Mouse (Mus musculus) myocyte (in vitro differentiated cells): ENCODE data around the gene Mill2. TPM values are rescaled to one million over a fixed set of nuclear protein-coding genes. Genes with fewer than 3 reads are reported as not detected.
A peak's percentile ranks its signal among the peaks of the same experiment; 100 is the strongest.
"Not testable (repeated sequence)": the region's sequence is repeated elsewhere in the genome, so short reads cannot be mapped to it uniquely, and the experiment has no call there.

ENCODE experiments used
- H3K27me3 ChIP-seq: one replicate; pipeline ENCODE4 v1.6.1; 2011; ENCODE audit not compliant: control insufficient read depth, insufficient read depth, insufficient read length
- H3K36me3 ChIP-seq: one replicate; pipeline ENCODE4 v1.6.1; 2011; ENCODE audit not compliant: control insufficient read depth, insufficient read depth
- H3K4me2 ChIP-seq: one replicate; pipeline ENCODE4 v1.6.1; 2011; ENCODE audit warnings: low read depth, control low read depth
- H3K4me3 ChIP-seq: one replicate; pipeline ENCODE4 v1.5.1; 2011; ENCODE audit warnings: mild to moderate bottlenecking, control low read depth, moderate library complexity
- H3K79me2 ChIP-seq: one replicate; pipeline ENCODE4 v1.6.1; 2011; ENCODE audit not compliant: control insufficient read depth, insufficient read depth
- H3ac ChIP-seq: one replicate; pipeline ENCODE4 v1.6.1; 2011; ENCODE audit not compliant: control insufficient read depth, insufficient read length
- CEBPB ChIP-seq: IDR thresholded peaks from 2 replicates; pipeline ENCODE4 v1.6.1; 2011; ENCODE audit warnings: mild to moderate bottlenecking, moderate library complexity; ENCODE audit not compliant: poor library complexity, insufficient read depth, severe bottlenecking
- E2F4 ChIP-seq: IDR thresholded peaks from one replicate; pipeline ENCODE4 v1.6.1; 2011; ENCODE audit warnings: mild to moderate bottlenecking, control low read depth, moderate library complexity; ENCODE audit not compliant: insufficient read depth
- MAX ChIP-seq: IDR thresholded peaks from one replicate; pipeline ENCODE4 v1.6.1; 2011; ENCODE audit warnings: low read depth, mild to moderate bottlenecking, control low read depth
- MYOD1 ChIP-seq, 3 experiments: IDR thresholded peaks; one replicate each; pipeline ENCODE4 v1.6.1; 2011; ENCODE audit warnings: control low read depth in 2 of 3, low read depth in 2 of 3, mild to moderate bottlenecking in 2 of 3, moderate library complexity in 1 of 3; ENCODE audit not compliant: insufficient read length in 2 of 3, control insufficient read depth in 1 of 3
- MYOG ChIP-seq, 3 experiments: IDR thresholded peaks; one replicate each; pipeline ENCODE4 v1.6.1; 2011; ENCODE audit warnings: control low read depth in 2 of 3, low read depth in 2 of 3, mild to moderate bottlenecking in 2 of 3; ENCODE audit not compliant: insufficient read length in 2 of 3, control insufficient read depth in 1 of 3, insufficient read depth in 1 of 3
- POLR2A ChIP-seq: IDR thresholded peaks from one replicate; pipeline ENCODE4 v1.6.1; 2011; ENCODE audit warnings: low read depth, mild to moderate bottlenecking, control low read depth, moderate library complexity; ENCODE audit not compliant: insufficient read length
- POLR2AphosphoS2 ChIP-seq: IDR thresholded peaks from one replicate; pipeline ENCODE4 v1.6.1; 2011; ENCODE audit warnings: low read depth, control low read depth; ENCODE audit not compliant: insufficient read length
- REST ChIP-seq: IDR thresholded peaks from one replicate; pipeline ENCODE4 v1.6.1; 2011; ENCODE audit warnings: mild to moderate bottlenecking, control low read depth, moderate library complexity; ENCODE audit not compliant: insufficient read depth, insufficient read length
- SRF ChIP-seq: IDR thresholded peaks from one replicate; pipeline ENCODE4 v1.6.1; 2011; ENCODE audit warnings: low read depth; ENCODE audit not compliant: control insufficient read depth, insufficient read length
- TCF12 ChIP-seq: IDR thresholded peaks from one replicate; pipeline ENCODE4 v1.6.1; 2011; ENCODE audit warnings: mild to moderate bottlenecking, control low read depth; ENCODE audit not compliant: poor library complexity, insufficient read depth, severe bottlenecking
- TCF3 ChIP-seq: IDR thresholded peaks from one replicate; pipeline ENCODE4 v1.6.1; 2011; ENCODE audit warnings: low read depth, control low read depth; ENCODE audit not compliant: insufficient read length
- USF1 ChIP-seq: IDR thresholded peaks from one replicate; pipeline ENCODE4 v1.6.1; 2011; ENCODE audit warnings: low read depth, mild to moderate bottlenecking, control low read depth, moderate library complexity
- polyA plus RNA-seq: library from polyadenylated mRNA; unstranded; fragments of >200 nt; fragmentation: generic; extraction: Trizol; gene quantifications from one replicate; pipeline ENCODE4 v1.2.1, GENCODE M21; 2012; ENCODE audit warnings: missing spikeins

Mill2 gene
- 0.24 TPM for polyA plus RNA-seq

DNA sequence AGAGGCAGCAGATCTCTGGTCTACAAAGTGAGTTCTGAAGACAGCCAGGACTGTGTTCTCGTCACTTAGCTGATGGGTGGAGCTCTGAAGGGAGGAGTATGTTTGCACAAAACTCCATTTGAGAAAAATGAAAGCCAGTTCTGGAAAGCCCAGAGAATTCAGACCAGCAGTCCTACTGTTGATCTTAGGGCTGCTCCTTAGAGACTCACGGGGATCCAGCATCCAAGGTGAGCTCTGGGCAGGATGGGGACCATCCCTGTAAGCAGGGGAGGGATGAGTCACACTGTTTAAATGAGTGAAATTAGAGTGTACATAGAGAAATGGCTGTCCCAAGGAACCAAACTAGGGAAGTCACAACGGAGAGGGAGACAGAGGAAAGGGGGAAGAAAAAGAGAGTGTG is at the start of gene Mill2:
TSS of gene Mill2 (plus strand) at position 102 of the 400 bp plus-strand sequence.
- TF ChIP-seq REST (no peak), CEBPB (no peak), TCF12 (no peak), MYOG (IDR thresholded peaks at IDR 0.05; ENCODE audit: control insufficient read depth in 1 of 3, insufficient read depth in 1 of 3, insufficient read length in 2 of 3, low read depth in 2 of 3) (no peak)
- Histone ChIP-seq H3K36me3 (no peaks in the 10 kb centered on the region), H3K4me2 (peak within 1 kb of the TSS; percentile 65), H3ac (no peak within 1 kb of the TSS), H3K4me3 (peak within 1 kb of the TSS; percentile 20), H3K79me2 (no peaks in the 10 kb centered on the region), H3K27me3 (no peaks in the 10 kb centered on the region)

DNA sequence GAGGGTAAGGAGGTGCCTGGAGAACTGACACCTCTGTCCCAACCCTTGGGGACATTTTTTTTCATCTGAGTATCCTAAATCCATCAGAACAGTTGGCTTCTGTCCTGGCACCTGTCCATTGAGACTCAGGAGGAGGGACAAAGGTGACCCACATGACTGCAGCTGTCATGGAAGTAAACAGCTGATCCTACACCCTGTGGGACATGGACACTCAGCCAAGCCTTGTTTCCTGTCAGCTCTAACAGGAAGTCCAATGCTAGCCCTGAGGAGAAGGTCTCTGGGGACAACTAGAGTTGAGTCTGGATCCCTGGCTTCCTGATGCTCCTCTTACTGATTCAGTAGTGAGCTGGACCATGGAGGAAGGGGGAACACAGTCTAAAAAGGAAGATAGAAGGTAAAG is 49.1 kb upstream of the Mill2 start:
- not testable (repeated sequence) for H3K79me2 ChIP-seq, H3ac ChIP-seq, H3K4me2 ChIP-seq, H3K36me3 ChIP-seq, H3K27me3 ChIP-seq, H3K4me3 ChIP-seq

GRCm38 (mm10) chr7:18798420-18798819 is 41.3 kb upstream of the Mill2 start, which contains the start of gene Psg19:
TSS of gene Psg19 (minus strand) at chr7:18798520.
- Histone ChIP-seq H3K4me2 (no peak within 1 kb of the TSS), H3K27me3 (no peaks in the 10 kb centered on the region), H3K36me3 (no peaks in the 10 kb centered on the region), H3ac (no peak within 1 kb of the TSS), H3K79me2 (no peaks in the 10 kb centered on the region), H3K4me3 (no peak within 1 kb of the TSS)
- no peak for TF ChIP-seq CEBPB
- TF ChIP-seq POLR2A = no peak
- no peak for TF ChIP-seq SRF
- no peak for TF ChIP-seq MAX

- H3K4me2 ChIP-seq = no peak overlapping the region
- no peak overlapping the region for H3K4me3 ChIP-seq
- no peaks in the 10 kb centered on the region for H3K36me3 ChIP-seq
- H3ac ChIP-seq = no peak overlapping the region
- H3K79me2 ChIP-seq = no peaks in the 10 kb centered on the region
- TF ChIP-seq POLR2A (no peak), CEBPB (no peak), TCF12 (no peak), POLR2AphosphoS2 (no peak), SRF (no peak), MYOD1 (IDR thresholded peaks at IDR 0.05; ENCODE audit: control insufficient read depth in 1 of 3, insufficient read length in 2 of 3, low read depth in 2 of 3) (no peak), REST (no peak), E2F4 (no peak), USF1 (no peak), MAX (no peak), MYOG (IDR thresholded peaks at IDR 0.05; ENCODE audit: control insufficient read depth in 1 of 3, insufficient read depth in 1 of 3, insufficient read length in 2 of 3, low read depth in 2 of 3) (no peak), TCF3 (no peak)
- H3K27me3 ChIP-seq = no peaks in the 10 kb centered on the region
Observed at GRCm38 (mm10) chr7:18799129-18799528, 40.6 kb upstream of the Mill2 start.

- no peak overlapping the region for H3K4me2 ChIP-seq
- TF ChIP-seq USF1 (no peak), SRF (no peak), E2F4 (no peak), POLR2AphosphoS2 (no peak), TCF3 (no peak), CEBPB (no peak), MYOG (IDR thresholded peaks at IDR 0.05; ENCODE audit: control insufficient read depth in 1 of 3, insufficient read depth in 1 of 3, insufficient read length in 2 of 3, low read depth in 2 of 3) (no peak), TCF12 (no peak), REST (no peak), MAX (no peak), POLR2A (no peak)
- no peaks in the 10 kb centered on the region for H3K79me2 ChIP-seq
- H3K36me3 ChIP-seq = no peaks in the 10 kb centered on the region
- H3ac ChIP-seq = no peak overlapping the region
- H3K4me3 ChIP-seq = no peak overlapping the region
- H3K27me3 ChIP-seq = no peaks in the 10 kb centered on the region
Observed at GRCm38 (mm10) chr7:18803526-18803925, 36.2 kb upstream of the Mill2 start.

DNA sequence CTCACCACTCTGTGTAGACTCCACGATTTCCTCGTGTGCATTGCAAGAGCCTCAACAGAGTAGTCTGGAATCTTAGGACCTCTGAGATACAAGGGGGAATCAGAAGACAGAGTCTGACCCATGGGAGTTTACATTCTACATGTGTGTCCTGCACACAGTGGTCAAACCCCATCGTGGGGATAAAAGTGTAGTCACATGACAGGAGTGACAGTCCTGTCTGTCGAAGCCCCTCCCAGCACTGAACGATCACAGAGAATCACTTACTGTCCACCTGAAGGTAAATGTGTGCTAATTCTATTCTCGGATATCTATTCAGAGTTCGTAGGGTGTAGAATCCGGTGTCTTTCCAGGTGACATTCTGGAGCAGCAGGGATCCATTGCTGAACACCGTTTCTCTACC is 21.5 kb upstream of the Mill2 start:
- no peak overlapping the region for H3K4me3 ChIP-seq
- TF ChIP-seq MAX = no peak
- TF ChIP-seq MYOG (IDR thresholded peaks at IDR 0.05; ENCODE audit: control insufficient read depth in 1 of 3, insufficient read depth in 1 of 3, insufficient read length in 2 of 3, low read depth in 2 of 3) = no peak
- TF ChIP-seq TCF3 = no peak
- no peak for TF ChIP-seq SRF
- no peak for TF ChIP-seq MYOD1 (IDR thresholded peaks at IDR 0.05; ENCODE audit: control insufficient read depth in 1 of 3, insufficient read length in 2 of 3, low read depth in 2 of 3)
- no peak for TF ChIP-seq CEBPB
- TF ChIP-seq REST = no peak
- no peak for TF ChIP-seq POLR2AphosphoS2
- TF ChIP-seq TCF12 = no peak
- TF ChIP-seq POLR2A = no peak
- no peak for TF ChIP-seq E2F4
- TF ChIP-seq USF1 = no peak
- no peaks in the 10 kb centered on the region for H3K79me2 ChIP-seq

More for the DNA sequence above, 21.5 kb upstream of the Mill2 start:
- Histone ChIP-seq H3K4me2 (no peak overlapping the region), H3K27me3 (no peaks in the 10 kb centered on the region), H3K36me3 (no peaks in the 10 kb centered on the region), H3ac (no peak overlapping the region)
